10 mouse cellular contexts compared by ENCODE assay signal in genomic region chr9:86744041-86744440, GRCm38 (mm10). TPM values are rescaled to one million over a fixed set of nuclear protein-coding genes. Genes with fewer than 3 reads are reported as not detected.
A peak's percentile ranks its signal among the peaks of the same experiment; 100 is the strongest.
DNase-seq lines count a peak whose midpoint lies in the region; ATAC-seq and TF ChIP-seq lines count a peak whose summit lies in the region.
"Had no signal": no experiment of that assay in that cellular context is flagged by ENCODE, and none has a peak within 500 bp of the region (broad histone marks: within the 10 kb centered on the region; RNA-seq: fewer than 3 reads in every experiment).

No protein-coding gene starts in this region.

- ATAC-seq in forebrain, embryonic 16.5 days, result no peak
- ATAC-seq in lung, embryonic 15.5 days (ENCODE audit: borderline replicate concordance, extremely low read depth, low FRiP score, low TSS enrichment), result no peak
- no peak for ATAC-seq in hindbrain, postnatal 0 days
- no peak for ATAC-seq in neural tube, embryonic 14.5 days (ENCODE audit: low read depth)

- H3K4me2 ChIP-seq in forebrain, embryonic 16.5 days (ENCODE audit: low read length), result no peak overlapping the region
- H3K4me2 ChIP-seq in lung, embryonic 15.5 days, result peak overlapping the region; percentile 58
- peak overlapping the region; percentile 74 for H3K4me2 ChIP-seq in hindbrain, postnatal 0 days (ENCODE audit: low read depth, low read length)
- H3K4me2 ChIP-seq in neural tube, embryonic 14.5 days (ENCODE audit: low read depth, low read length), result peak overlapping the region; percentile 67

- intact Hi-C loops in left cerebral cortex, postnatal 14 days (cut with DNase I), result loop anchor here (5.0 kb wide), 1 partner anchor 47 kb away; the partner anchor contains the start of gene Me1

- peaks cover 28% of the 10 kb centered on the region for H3K27me3 ChIP-seq in forebrain, embryonic 10.5 days (ENCODE audit: poor library complexity, severe bottlenecking)
- H3K27me3 ChIP-seq in forebrain, embryonic 16.5 days (replicated peaks; ENCODE audit: control insufficient read depth, insufficient read depth, low read length), result no peaks in the 10 kb centered on the region
- H3K27me3 ChIP-seq in lung, embryonic 15.5 days, result 0 out of 2 replicates have a peak, but pooled peaks cover 4% of the 10 kb centered on the region
- H3K27me3 ChIP-seq in hindbrain, postnatal 0 days (ENCODE audit: insufficient read depth, low read length), result no peaks in the 10 kb centered on the region
- no peaks in the 10 kb centered on the region for H3K27me3 ChIP-seq in neural tube, embryonic 14.5 days (ENCODE audit: control insufficient read depth, insufficient read depth, low read length)

- WGBS in forebrain, embryonic 10.5 days, result 39% methylated on average over 5 of the region's 5 CpGs
- 34% methylated on average over 5 of the region's 5 CpGs for WGBS in forebrain, embryonic 16.5 days
- 20% methylated on average over 5 of the region's 5 CpGs for WGBS in lung, embryonic 15.5 days
- 37% methylated on average over 5 of the region's 5 CpGs for WGBS in hindbrain, postnatal 0 days
- WGBS in neural tube, embryonic 14.5 days, result 43% methylated on average over 5 of the region's 5 CpGs

- DNase-seq in forebrain, embryonic 10.5 days (ENCODE audit: extremely low spot score, low spot score), result no peak
- no peak for DNase-seq in lung, postnatal 25 days (ENCODE audit: low spot score)
- no peak for DNase-seq in hindbrain, postnatal 0 days (ENCODE audit: low spot score)
- no peak for DNase-seq in cerebellum, postnatal 25 days
- no peak for DNase-seq in left cerebral cortex, postnatal 14 days (ENCODE audit: low spot score in 2 of 2)
- DNase-seq: gastrocnemius, postnatal 36 days had no signal

- no peaks in the 10 kb centered on the region for H3K9me3 ChIP-seq in forebrain, embryonic 10.5 days
- no peaks in the 10 kb centered on the region for H3K9me3 ChIP-seq in forebrain, embryonic 16.5 days (ENCODE audit: control insufficient read depth, low read length)
- H3K9me3 ChIP-seq in lung, embryonic 15.5 days, result no peaks in the 10 kb centered on the region
- no peaks in the 10 kb centered on the region for H3K9me3 ChIP-seq in hindbrain, postnatal 0 days (ENCODE audit: low read length)
- no peaks in the 10 kb centered on the region for H3K9me3 ChIP-seq in neural tube, embryonic 14.5 days (ENCODE audit: control insufficient read depth, low read length)

- no peak for TF ChIP-seq CTCF in hindbrain, postnatal 0 days (IDR thresholded peaks at IDR 0.05; ENCODE audit: low read depth)

- H3K4me1 ChIP-seq in forebrain, embryonic 10.5 days, result peaks cover 17% of the 10 kb centered on the region
- peaks cover 12% of the 10 kb centered on the region for H3K4me1 ChIP-seq in forebrain, embryonic 16.5 days (replicated peaks; ENCODE audit: control insufficient read depth, insufficient read depth, low read length)
- peaks cover 14% of the 10 kb centered on the region for H3K4me1 ChIP-seq in lung, embryonic 15.5 days
- peaks cover 9% of the 10 kb centered on the region for H3K4me1 ChIP-seq in hindbrain, postnatal 0 days (ENCODE audit: insufficient read depth, low read length)
- peaks cover 6% of the 10 kb centered on the region; the same call in 1 of the 2 replicates for H3K4me1 ChIP-seq in neural tube, embryonic 14.5 days (ENCODE audit: control insufficient read depth, insufficient read depth, low read length)

- no peak overlapping the region for H3K27ac ChIP-seq in forebrain, embryonic 10.5 days
- H3K27ac ChIP-seq in forebrain, embryonic 16.5 days (ENCODE audit: low read length), result no peak overlapping the region
- no peak overlapping the region for H3K27ac ChIP-seq in lung, embryonic 15.5 days
- no peak overlapping the region for H3K27ac ChIP-seq in hindbrain, postnatal 0 days
- no peak overlapping the region for H3K27ac ChIP-seq in neural tube, embryonic 14.5 days (ENCODE audit: low read depth, low read length)

- H3K4me3 ChIP-seq in forebrain, embryonic 10.5 days, result peak overlapping the region; percentile 53; the same call in 1 of the 2 replicates
- H3K4me3 ChIP-seq in forebrain, embryonic 16.5 days (replicated peaks; ENCODE audit: low read length), result no peak overlapping the region; the same call in 1 of the 2 replicates
- H3K4me3 ChIP-seq in lung, embryonic 15.5 days, result peak overlapping the region; percentile 43
- peak overlapping the region; percentile 39 for H3K4me3 ChIP-seq in hindbrain, postnatal 0 days (ENCODE audit: low read length)
- peak overlapping the region; percentile 32; the same call in 1 of the 2 replicates for H3K4me3 ChIP-seq in neural tube, embryonic 14.5 days (ENCODE audit: low read depth, low read length)

- H3K36me3 ChIP-seq in forebrain, embryonic 10.5 days (replicated peaks), result no peaks in the 10 kb centered on the region
- H3K36me3 ChIP-seq in forebrain, embryonic 16.5 days (ENCODE audit: control insufficient read depth, insufficient read depth), result no peaks in the 10 kb centered on the region
- H3K36me3 ChIP-seq in lung, embryonic 15.5 days, result no peaks in the 10 kb centered on the region
- no peaks in the 10 kb centered on the region for H3K36me3 ChIP-seq in hindbrain, postnatal 0 days (ENCODE audit: insufficient read depth, low read length)
- H3K36me3 ChIP-seq in neural tube, embryonic 14.5 days (ENCODE audit: control insufficient read depth, insufficient read depth, low read length), result no peaks in the 10 kb centered on the region

- H3K9ac ChIP-seq in forebrain, embryonic 16.5 days (replicated peaks; ENCODE audit: low read depth, low read length), result no peak overlapping the region
- peak overlapping the region; percentile 36; the same call in 1 of the 2 replicates for H3K9ac ChIP-seq in lung, embryonic 15.5 days
- H3K9ac ChIP-seq in hindbrain, postnatal 0 days (replicated peaks; ENCODE audit: low read length), result peak overlapping the region; percentile 46; the same call in 1 of the 2 replicates
- H3K9ac ChIP-seq in neural tube, embryonic 14.5 days (replicated peaks; ENCODE audit: low read depth, low read length), result no peak overlapping the region

RNA-seq across cellular contexts. Expression of gene Prss35, which starts 0.6 kb away (rescaled TPM):
- polyA plus RNA-seq in forebrain, embryonic 10.5 days (2016; fragmentation: Nextera tagmentation; extraction: Ambion mirVana), result 1.4 and 1.8 TPM in 2 replicates
- polyA plus RNA-seq in forebrain, embryonic 16.5 days (2015; fragmentation: Nextera tagmentation; extraction: Ambion mirVana), result 0.90 and 2.3 TPM in 2 replicates
- 54.0 and 54.2 TPM in 2 replicates for polyA plus RNA-seq in lung, embryonic 15.5 days (2015; fragmentation: Nextera tagmentation; extraction: Ambion mirVana)
- 5.0 and 8.6 TPM in 2 replicates for total RNA-seq in hindbrain, postnatal 0 days (2014; rRNA removed)
- 9.6 and 10.8 TPM in 2 replicates for polyA plus RNA-seq in hindbrain, postnatal 0 days (2015; fragmentation: Nextera tagmentation; extraction: Ambion mirVana)
- 4.2 and 11.9 TPM in 2 replicates for polyA plus RNA-seq in neural tube, embryonic 14.5 days (2014; fragmentation: Nextera tagmentation; extraction: Ambion mirVana)
- 1 to 10 TPM; 6.4 to 6.5 TPM for total RNA-seq in left cerebral cortex, postnatal 14 days (2021)
- polyA plus RNA-seq: small intestine, adult 2 months had no signal

RNA-seq across cellular contexts. Expression of gene Me1, which starts 48.3 kb away (rescaled TPM):
- 8.1 and 9.1 TPM in 2 replicates for polyA plus RNA-seq in forebrain, embryonic 10.5 days (2016; fragmentation: Nextera tagmentation; extraction: Ambion mirVana)
- polyA plus RNA-seq in forebrain, embryonic 16.5 days (2015; fragmentation: Nextera tagmentation; extraction: Ambion mirVana), result 21.5 and 22.7 TPM in 2 replicates
- 31.6 and 32.6 TPM in 2 replicates for polyA plus RNA-seq in lung, embryonic 15.5 days (2015; fragmentation: Nextera tagmentation; extraction: Ambion mirVana)
- 37.2 and 37.5 TPM in 2 replicates for total RNA-seq in hindbrain, postnatal 0 days (2014; rRNA removed)
- 75.0 and 76.5 TPM in 2 replicates for polyA plus RNA-seq in hindbrain, postnatal 0 days (2015; fragmentation: Nextera tagmentation; extraction: Ambion mirVana)
- polyA plus RNA-seq in neural tube, embryonic 14.5 days (2014; fragmentation: Nextera tagmentation; extraction: Ambion mirVana), result 49.0 and 53.0 TPM in 2 replicates
- total RNA-seq in left cerebral cortex, postnatal 14 days (2021), result 10 to 100 TPM; 54.6 to 58.3 TPM

Comparison
In these comparisons a context has a peak if more than half of its experiments do, and no peak if none do; other contexts are left out.
1. H3K9ac ChIP-seq: peak in lung, embryonic 15.5 days (single experiment) and hindbrain, postnatal 0 days (single experiment); none in forebrain, embryonic 16.5 days (single experiment) and neural tube, embryonic 14.5 days (single experiment).